Mouse (Mus musculus) frontal cortex, adult (tissue): ENCODE measurements around the gene Tspan2.
A peak's percentile ranks its signal among the peaks of the same experiment; 100 is the strongest.

ENCODE experiments used
- ATAC-seq: cut with Nextera tagmentation; 2 replicates; pipeline ENCODE4 v1.9.2; 2017; ENCODE audit warnings: mild to moderate bottlenecking, moderate library complexity, mixed read lengths; ENCODE audit not compliant: low TSS enrichment

Gene Tspan2

DNA sequence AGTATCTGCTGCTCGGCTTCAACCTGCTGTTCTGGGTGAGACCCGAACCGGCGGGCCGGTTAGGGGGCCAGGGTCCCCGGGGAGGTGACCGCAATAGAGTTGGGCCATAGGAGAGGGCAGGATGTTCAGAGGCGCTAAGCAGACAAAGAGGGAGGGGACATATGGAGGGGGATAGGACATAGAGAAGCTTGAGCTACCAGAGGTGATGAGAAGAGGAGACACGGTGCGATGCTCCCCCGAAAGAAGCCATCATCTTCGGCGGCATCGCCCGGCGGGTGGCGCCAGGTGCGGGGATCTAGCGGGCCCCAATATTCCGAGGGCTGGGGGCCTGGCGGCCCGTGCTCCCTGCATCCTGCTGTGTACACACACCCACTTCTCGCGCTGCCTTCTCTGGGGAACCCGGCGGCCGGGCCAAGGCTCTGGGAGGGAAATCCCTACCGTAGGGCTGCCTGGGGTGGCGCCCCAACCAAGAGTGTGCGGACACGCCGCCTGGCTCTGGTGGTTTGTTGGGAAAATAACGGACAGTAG is 766 bp downstream of the Tspan2 start:
- ATAC-seq: peak; percentile 39

DNA sequence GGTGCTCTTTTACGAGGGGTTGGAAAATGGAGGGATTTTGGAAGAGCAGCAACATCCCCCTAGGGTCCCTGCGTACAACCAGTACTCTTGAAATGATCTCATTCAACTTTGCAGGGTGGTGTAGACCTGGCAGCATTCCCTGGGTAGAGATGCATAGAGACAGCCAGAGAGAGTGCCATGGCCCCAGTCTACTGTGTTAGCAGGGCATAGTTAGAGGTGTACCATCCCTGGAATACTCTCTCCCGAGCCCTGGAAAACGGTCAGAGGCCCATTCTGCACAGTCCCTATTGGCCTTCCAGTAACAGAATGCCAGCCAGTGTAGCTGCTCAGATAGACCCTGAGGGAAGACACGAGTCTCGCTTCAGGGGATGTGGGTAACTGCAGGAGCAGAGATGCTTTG is 1.3 kb downstream of the Tspan2 start:
- no peak for ATAC-seq

DNA sequence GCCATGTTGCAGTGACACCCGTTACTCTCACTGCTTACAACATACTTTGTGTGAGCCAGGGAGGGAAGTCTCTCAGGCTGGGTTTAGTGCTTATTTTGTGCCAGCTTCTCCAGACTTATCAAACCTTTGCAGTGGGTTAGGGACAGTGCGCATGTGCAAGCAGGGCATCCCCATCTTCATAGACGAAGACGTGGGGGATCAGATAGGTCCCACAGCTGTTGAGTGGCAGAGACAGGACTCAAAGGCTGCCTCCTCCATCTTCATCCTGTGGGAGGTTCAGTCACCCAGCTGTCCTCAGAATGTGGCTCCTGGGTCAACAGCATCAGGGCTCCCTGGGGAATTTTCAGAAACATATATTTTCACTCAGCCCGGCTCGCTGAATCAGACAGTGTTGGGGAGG is 2.1 kb downstream of the Tspan2 start:
- ATAC-seq: no peak

DNA sequence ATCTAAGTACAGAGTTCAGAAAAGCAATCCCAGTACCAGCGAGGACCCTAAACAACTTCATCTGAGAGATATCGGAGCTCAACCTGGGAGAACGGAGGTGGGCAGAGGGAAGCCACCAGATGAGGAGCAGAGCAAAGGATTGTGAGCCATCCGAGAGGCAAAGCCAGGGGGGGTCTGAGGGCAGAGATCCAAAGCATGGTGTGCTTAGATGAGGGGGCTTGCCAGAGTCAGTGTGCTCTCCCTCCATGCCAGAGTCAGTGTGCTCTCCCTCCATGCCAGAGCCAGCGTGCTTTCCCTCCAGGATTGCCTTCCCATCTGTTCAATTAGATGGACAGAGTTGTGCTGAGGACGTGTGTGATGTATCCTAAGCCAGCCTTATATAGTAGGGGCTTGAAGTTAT is 2.8 kb downstream of the Tspan2 start:
- no peak for ATAC-seq

DNA sequence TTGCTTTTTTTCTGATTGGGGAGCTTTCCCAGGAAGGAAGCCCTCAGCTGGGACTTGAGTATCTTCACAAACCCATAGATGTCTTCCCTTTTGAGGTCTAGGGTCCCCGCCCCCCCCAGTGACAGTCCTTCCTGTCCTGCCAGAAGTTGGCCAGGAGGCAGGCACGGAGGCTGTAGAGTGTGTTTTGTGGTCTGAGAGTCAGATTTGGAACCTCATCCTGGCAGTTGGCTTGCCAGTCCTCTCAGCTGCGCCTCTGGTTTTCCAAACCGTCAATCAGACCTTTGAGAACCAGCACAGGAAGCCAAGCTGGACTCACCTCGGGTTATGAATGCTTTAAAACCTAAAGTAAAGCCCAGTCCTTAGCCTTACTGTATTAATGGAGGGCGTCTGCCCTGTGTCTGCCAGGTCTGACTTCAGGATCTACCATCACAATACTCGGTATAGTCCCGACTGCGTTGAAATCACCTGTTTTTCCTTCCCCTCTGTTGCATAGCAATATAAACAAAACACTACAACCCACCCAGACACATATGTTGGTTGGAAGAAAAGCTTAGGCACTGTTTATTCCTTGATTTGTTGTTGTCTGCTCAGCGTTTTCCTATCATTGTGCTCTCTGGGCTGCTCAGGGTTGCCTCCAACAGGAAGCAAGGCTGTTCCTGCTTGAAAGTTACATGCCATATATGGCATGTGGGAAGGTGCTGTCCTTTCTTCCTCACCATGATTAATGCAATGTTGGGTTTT is 4.0 kb downstream of the Tspan2 start:
- ATAC-seq: no peak

DNA sequence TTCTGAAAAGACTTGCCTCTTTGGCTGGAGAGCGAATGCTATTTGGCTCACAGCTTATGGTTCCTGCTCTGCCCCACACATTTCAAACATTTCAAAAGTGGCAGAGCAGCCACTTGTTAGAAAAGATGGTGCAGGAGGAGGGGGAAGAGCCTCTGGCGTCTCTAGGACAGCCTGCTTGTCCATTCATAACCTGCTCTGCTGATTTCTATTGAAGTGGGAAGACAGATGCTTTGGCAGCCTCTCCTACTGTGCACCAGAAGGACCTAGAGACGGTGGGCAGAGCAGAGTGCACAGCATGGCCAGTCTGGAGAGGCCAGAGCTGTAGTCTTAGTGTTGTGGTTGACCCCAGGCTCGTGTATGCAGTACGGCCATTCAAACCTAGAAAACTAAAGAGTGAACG is 4.6 kb downstream of the Tspan2 start:
- no peak for ATAC-seq

DNA sequence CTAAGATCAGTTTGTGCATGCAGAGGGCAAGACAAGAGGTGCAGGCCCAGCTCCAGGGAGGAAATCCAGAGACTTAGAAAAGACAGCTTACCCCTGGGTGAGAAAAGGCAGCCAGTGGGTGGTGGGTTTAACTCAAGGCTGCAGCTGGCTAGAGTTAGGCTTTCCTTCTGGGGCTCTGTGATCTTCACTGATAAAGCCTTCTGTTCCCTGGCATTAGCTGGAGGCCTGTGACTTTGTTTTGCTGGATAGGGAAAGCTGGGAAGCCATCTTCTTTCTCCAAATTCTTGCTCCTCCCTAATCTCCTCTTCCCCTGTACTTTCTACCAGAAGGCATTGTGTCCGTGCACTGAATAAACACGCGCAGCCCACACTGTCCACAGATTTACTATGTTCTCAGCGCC is 8.4 kb downstream of the Tspan2 start:
- ATAC-seq: no peak

DNA sequence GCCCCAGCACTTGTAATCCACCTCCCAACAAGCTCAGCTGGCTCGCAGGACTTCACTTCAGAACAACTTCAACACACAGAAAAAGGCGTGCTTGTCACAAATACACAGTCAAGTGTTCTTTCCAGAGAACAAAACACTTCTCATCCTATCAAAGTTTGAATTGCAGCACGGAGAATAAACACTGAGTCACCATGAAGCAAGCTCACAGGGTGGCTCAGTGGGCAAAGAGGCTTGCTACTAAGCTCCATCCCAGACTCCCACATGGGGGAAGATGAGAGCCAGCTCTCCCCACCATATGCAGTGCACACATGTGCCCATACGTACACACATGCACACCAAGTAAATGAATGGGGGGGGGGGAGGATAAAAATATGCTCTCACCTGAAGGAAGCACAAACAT is 8.9 kb downstream of the Tspan2 start:
- no peak for ATAC-seq

DNA sequence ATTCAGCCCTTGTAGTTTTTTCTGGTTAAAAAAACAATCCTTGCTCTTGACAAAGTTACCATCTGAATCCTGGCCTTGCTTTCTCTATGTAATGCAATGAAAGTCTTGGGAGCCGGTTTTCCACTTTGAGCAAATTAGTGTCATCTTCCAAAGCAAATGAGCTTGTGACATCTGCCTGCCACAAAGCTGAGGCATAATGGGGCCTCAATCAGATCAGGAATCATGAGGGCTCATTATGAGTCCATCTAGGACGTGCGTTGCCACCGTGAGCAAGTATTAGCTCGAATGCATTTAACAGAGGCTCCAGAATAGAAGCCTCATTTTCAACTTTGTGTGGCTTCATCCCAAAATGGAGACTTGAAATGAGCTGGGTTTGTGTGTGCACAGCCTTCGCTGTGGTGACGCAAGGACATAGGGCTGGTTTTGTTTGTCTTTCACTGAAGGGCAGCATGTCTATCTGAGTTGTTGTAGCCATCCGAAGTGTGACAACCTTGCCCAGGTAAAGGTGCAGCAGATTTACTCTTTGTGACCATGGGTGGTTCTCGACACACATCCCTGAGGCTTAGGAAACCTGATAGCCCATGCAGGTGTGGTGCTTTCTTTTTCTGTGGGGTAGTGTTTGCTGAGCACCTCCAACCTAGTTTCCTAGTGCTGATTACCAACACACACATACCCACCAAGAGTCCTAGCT is 9.6 kb downstream of the Tspan2 start:
- no peak for ATAC-seq

DNA sequence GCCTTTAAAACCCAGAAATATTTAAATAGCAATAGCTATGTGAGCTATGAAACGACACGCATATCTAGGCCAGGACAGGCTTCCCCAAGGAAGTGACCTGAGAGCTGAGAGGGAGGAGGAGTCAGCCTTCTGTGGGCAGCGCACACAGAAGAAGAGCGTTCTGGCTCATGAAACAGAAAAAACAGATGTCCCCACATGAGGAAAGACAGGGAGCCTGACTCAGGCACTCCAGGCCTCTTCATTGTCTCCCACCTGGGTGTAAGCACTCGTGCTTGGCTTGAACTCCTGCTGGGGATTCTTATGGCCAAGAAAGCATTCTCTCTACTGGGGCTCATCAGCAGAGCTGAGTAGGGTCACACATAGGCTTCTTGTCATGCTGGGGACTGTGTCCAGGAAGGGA is 10.3 kb downstream of the Tspan2 start:
- peak; percentile 54 for ATAC-seq

DNA sequence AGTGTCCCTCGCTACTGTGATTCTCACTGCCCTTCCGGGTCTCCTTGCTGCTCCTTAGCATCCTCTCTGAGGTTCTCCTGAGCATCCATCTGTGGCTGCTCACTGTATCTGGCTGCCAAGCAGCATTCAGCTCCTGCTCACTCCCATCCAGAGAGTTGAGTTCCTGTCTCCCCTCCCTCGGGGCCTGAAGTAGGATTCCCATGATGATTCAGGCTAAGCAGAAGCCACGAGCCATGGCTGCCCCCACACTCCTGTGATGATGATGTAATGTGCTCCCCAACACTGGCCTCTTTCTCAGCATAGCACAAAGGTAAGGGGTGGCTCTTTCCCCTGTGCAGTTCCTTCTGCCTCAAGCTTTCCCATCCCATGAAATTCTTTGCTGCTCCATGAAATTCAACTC is 11.8 kb downstream of the Tspan2 start:
- ATAC-seq: peak; percentile 56

DNA sequence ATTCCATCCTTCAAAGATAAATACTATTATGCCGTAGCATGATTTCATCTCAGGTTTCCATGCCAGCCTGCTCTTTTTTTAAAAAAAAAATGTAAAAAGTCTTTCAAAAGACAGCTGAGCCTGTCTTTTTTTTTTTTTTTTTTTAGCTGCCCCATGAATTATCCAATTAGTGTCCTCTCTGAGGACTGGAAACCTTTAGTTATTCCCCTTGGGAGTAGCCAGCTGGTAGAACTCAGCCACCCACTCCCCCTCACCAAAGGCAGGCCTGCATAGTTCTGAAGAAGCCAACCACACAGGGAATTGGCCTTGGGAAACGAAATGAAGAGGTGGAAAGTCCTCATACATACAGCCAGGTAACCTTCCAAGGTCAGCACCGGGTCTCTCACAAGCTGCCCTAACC is 13.7 kb downstream of the Tspan2 start:
- no peak for ATAC-seq

DNA sequence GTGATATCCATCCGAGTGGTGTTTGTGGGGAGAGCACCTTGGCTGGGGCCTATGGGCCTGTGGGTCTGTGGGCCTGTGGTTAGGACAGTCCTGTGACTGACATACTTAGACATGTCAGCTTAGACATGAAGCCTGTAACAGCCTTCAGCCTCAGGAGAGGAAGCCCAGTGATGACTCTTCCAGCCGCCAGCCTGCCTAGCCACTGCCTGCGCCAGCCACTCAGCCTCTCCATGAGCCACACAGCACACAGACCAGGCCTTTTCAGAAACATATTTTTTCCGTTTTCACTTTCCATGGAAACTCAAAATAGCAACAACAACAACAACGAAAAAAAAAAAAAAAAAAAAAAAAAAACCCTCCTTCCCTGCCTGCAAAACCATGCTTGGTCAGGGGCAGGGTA is 14.4 kb downstream of the Tspan2 start:
- no peak for ATAC-seq

DNA sequence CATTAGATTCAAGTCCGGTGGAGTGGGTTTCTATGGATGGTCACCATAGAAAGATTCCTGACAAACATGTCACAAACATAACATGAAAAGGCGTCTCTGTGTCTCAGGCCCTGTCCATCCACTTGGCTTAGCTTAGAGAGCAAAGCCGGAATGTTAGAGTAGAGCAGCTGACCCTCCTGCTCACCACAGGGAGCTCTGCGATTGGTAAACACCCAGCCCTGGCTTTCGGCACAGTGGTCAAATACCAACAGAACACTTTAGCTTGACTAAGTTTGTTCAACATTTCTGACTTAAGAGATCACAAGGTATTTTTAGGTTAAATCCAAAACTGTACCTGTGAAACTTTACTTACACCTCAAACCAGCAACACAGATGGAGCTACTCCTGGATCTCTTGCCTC is 16.8 kb downstream of the Tspan2 start:
- no peak for ATAC-seq

DNA sequence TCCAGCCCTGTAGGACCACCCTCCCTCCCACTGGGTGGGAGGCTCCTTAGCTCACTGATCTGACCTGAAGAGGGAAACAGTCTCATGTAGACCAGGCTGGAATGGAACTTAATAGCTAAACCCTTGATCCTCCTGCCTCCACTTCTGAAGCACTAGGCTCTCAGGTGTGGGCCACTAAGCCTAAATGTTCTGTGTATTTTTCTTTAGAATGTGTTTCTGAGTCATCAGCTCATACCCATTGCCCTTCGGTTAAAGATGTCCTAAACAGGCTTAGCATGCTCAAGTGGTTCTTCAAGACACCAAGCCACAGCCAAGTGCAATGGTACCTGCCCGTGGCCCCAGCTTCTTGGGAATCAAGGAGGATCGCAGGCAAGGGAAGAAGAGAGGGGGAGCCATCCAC is 17.2 kb downstream of the Tspan2 start:
- no peak for ATAC-seq

DNA sequence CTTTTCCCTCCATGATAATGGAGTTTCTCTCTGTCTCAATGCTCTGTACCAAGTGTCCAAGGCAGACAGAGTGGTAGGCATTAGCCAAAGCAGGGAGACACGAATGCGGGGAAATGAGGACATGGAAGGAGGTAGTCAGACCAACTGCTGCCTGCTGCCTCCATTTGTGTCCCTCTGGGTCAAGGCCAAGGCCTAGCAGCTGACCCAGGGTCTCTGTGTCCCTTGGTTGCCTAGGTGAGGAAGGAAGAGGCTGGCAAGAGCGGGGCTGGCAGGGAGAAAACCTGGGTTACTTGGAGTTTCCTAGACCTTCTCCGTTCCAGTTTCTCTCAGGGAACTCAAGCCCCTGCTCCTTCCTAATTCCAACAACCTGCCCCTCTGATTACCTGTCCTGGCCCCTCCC is 17.7 kb downstream of the Tspan2 start:
- no peak for ATAC-seq

DNA sequence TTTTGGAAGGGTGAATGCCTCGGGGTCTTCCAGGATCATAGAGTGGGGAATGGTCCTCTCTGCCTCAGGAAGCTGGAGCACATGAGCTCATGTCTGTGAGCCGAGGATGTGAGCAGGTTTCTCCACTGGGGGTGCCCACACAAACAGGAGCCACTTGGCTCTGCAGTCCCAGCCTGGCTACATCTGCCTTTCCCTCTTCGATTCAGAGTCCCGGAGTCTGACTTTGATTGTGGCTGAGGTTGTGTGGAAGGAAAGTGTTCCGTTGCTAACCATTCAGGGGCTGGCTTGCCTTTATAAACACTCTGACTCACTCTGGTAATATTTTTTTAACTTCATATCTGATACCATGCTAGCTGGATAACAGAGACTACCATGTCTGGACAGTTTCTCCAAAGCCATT is 18.1 kb downstream of the Tspan2 start:
- peak; percentile 50 for ATAC-seq

DNA sequence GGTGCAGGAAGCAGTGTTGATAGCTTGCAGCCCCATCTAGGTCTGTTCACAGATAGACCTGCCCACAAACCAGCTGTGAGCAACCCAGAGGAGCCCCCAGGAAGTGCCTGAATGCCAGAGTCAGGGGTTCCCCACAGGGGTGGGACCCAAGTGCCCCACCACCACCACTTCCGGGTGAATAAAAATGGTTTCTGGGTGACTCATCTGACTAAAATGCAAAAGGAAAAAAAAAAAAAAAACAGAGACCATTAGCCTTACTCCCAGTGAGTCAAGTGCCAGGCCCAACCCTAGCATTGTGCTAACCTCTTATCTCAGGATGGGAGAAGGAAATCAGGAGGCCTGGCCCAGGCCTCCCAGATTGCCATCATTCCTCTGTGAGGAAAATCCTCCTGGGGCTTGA is 21.5 kb downstream of the Tspan2 start:
- ATAC-seq: no peak

DNA sequence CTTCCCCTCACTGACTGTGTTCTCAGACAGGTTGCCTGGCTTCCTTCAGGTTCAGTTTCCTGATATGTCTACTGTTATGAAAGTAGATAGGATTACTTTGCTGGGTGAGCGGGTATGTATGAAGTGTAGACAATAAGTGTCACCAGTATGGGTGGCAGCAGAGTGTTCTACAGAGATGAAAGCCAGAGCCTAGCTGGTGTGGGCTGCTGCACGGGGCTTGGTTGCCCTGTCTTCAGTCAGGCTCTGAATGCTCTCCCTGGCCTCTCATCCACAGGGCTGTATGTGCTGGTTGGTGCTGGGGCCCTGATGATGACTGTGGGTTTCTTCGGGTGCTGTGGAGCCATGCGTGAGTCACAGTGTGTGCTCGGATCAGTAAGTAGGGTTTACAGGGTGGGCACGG is 22.7 kb downstream of the Tspan2 start:
- ATAC-seq: no peak

DNA sequence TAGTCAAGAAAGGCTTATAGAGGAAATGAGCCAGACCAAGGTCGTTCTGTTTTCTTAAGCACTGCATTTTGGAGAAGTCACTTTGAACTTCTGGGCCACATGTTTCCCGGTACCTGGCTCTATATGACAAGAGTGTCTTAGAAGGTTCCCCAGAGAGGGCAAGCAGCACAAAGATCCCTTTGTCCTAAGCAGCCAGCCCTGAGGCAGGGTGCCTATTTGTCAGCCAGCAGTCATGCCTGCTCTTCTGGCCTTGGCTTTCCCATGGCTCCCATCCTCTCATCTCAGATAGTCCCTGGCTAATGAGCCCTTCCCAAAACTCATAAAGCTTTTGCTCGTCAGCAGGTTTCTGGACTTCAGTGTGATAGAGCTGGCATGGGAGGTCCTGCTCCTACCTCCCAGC is 25.9 kb downstream of the Tspan2 start:
- no peak for ATAC-seq

DNA sequence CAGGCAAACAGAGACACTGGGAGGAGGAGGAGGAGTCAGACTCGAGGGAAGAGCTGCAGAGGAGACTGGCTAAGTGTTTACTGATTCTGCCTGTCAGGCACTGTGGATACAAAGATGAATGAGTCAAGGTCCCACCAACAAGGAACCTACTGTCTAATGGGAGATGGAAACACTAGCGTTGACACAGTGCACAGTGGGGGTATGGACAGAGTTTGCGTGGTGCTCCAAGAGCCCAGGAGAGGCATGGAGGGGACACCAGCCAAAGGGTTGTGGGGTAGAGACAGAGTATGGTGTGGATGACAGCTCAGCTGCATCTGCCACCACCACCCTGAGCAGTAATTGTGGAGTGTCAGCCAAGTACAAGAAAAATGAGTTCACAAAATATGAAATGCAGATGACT is 28.1 kb downstream of the Tspan2 start:
- peak; percentile 39 for ATAC-seq

DNA sequence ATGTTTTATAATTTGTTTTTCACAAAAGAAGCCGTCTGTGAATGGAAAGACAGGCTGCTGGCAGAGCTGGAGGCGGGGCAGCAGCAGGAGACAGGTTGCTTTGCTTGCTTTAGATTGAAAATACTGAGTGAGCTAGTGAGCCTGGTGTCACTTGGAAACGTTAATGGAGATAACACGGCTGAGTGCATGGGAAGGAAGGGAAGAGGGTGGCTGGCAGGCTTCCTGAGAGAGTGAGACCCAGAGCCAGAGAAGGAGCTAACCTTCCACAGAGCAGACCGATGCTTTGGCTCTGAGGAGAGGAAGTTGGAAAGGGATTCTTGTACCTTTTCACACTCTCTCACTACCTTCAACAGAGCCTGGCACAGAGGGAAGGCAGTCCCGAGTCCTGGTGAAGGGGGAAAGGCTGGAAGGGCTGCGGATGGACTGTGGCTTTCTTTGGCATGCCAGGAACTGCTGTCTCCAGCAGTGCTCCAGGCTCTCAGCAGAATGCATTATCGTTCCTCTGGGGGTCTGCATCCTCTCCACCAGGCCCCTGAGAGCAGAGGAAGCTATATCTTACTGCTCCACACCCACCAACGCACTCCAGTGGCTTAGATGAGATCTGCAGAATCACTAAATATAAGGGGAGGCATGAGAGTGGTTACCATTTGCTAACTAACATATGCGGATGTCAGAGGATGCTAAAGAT is 29.5 kb downstream of the Tspan2 start:
- ATAC-seq: peak; percentile 68

DNA sequence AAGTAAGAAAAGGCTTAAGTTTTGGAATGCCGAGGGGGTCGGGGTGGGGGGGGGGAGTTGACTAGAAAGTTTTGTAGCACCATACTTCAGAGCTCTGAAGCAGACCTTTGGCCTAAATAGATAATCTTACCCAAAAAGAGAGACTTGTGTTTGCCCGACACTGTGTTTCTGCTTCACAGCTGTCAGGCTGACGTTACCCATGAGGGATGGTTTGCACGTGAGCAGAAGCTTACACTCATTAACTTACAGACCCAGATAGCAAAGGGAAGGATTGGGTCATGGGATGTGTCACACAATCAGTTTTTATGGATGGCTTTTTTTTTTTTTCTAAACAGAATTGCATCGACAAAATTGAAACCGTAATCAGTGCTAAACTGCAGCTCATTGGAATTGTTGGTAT is 30.5 kb downstream of the Tspan2 start:
- no peak for ATAC-seq
